Mouse (Mus musculus) cortical plate, adult 2 months (tissue): ENCODE data around the gene Idh1.

Experiments
- CTCF ChIP-seq: fragments of 200-500 bp; IDR thresholded peaks from 2 replicates; pipeline ENCODE4 v1.5.1; 2011; ENCODE audit warnings: mild to moderate bottlenecking, control low read depth, low read length; ENCODE audit not compliant: insufficient read depth; ENCODE audit errors: extremely low read depth
- POLR2A ChIP-seq: fragments of 200-500 bp; IDR thresholded peaks from 2 replicates; pipeline ENCODE4 v1.6.1; 2011; ENCODE audit warnings: mild to moderate bottlenecking, low read length, control low read depth; ENCODE audit not compliant: insufficient read depth; ENCODE audit errors: extremely low read depth

GRCm38 (mm10) chr1:65129634-65130180 lies 56.6 kb downstream of the Idh1 start:
- TF ChIP-seq POLR2A, result no peak
- no peak for TF ChIP-seq CTCF
